Mouse (Mus musculus) thymus, adult 2 months (tissue): ENCODE data around the gene Ran.

Experiments used
- CTCF ChIP-seq: fragments of 200-500 bp; IDR thresholded peaks from 2 replicates; pipeline ENCODE4 v1.5.1; 2012; ENCODE audit warnings: mild to moderate bottlenecking, control low read depth, low read length, moderate library complexity, borderline replicate concordance; ENCODE audit not compliant: control insufficient read depth, poor library complexity, insufficient read depth; ENCODE audit errors: extremely low read depth
- POLR2A ChIP-seq: fragments of 200-500 bp; IDR thresholded peaks from 2 replicates; pipeline ENCODE4 v1.6.1; 2012; ENCODE audit warnings: mild to moderate bottlenecking, low read length, control low read depth, moderate library complexity; ENCODE audit not compliant: control insufficient read depth, poor library complexity, insufficient read depth; ENCODE audit errors: extremely low read depth

DNA sequence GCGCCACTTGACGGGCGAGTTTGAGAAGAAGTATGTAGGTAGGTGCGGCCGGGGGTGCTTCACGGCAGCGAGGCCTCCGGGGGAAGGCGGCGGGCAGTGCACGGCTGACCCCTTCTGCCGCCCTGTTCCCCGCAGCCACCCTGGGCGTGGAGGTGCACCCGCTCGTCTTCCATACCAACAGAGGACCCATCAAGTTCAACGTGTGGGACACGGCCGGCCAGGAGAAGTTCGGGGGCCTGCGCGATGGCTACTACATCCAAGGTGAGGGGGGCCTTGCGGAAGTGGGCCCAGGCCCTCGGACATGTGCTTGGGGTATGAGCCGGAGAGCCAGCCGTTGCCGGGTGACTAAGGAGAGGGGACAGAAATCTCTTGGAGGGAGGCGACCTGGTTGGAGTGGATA, 862 bp downstream of the Ran start:
- TF ChIP-seq CTCF (no peak), POLR2A (no peak)
